Mouse (Mus musculus): Measurements from ENCODE around the gene Ppfibp1.

- TF ChIP-seq CTCF (IDR thresholded peaks at IDR 0.05; ENCODE audit: low read depth) (no peak), EP300 (IDR thresholded peaks at IDR 0.05; ENCODE audit: low read depth) (no peak)
These were observed 25.4 kb downstream of the Ppfibp1 start for GRCm38 (mm10) chr6:146913489-146914198.

Measured in heart, postnatal 0 days (tissue).